Mouse (Mus musculus): ENCODE measurements around the gene Cenpf. TPM values are rescaled to one million over a fixed set of nuclear protein-coding genes. Genes with fewer than 3 reads are reported as not detected.

Cenpf gene
- polyA plus RNA-seq, 1 experiment = 15.7 TPM

DNA sequence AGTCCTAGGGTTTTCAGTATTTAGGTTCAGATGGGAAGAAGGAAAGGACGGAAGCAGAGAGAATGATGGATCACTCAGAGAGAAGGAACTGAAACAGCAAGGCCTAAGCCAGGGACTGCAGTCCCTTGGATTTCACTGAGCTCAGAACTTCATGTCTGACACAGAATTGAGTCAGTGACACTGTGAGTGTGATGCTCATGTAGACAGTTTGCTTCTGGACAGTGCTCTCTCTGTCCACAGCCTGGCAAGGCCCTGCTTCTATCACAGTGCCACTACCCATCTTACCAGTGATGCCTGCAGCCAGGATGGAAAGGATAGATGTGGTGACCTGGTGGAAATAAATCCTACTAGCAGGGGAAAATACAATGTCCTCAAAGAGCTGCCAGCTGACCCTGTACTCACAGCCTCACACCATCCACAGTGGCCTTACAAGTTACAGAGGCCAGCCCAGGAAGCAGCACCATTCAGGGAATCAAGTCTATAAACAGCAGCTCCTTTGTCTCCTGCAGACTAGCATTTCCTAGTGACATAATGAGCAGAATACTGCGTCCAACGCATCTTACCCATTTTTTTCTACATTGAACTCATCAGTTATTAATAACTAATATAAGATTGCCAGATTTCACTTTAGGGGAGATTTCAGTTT, 43.1 kb downstream of the Cenpf start:
- Histone ChIP-seq H3K4me3 (ENCODE audit: insufficient read depth, low read length) (no peak overlapping the region), H3K27ac (ENCODE audit: insufficient read depth, low read depth, low read length) (no peak overlapping the region), H3K4me1 (ENCODE audit: control insufficient read depth, insufficient read depth, low read length) (no peaks in the 10 kb centered on the region)
- TF ChIP-seq CTCF (IDR thresholded peaks at IDR 0.05; ENCODE audit: low read depth, low read length) (no peak), POLR2A (IDR thresholded peaks at IDR 0.05; ENCODE audit: borderline replicate concordance, low read depth, low read length) (no peak)

DNA sequence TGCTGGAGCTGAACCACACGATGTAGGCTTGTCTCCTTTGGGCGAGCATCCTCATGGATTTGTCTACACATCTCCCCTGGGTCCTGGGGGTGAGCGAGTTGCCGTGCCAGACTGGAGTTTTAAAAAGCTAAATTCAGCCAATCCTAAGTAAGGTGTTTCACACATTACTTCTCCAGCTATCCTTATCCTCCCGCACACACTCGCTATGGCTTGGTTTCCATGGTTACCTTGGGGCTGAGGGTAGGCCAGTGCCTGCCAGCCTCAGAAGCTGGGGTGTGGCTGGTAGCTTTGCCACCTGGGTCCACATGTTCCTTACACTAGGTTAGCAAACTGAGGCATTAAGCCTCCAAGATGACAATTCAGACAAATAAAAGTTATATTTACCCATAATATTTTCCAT, 48.3 kb downstream of the Cenpf start:
- TF ChIP-seq POLR2A (IDR thresholded peaks at IDR 0.05; ENCODE audit: borderline replicate concordance, low read depth, low read length) = no peak
- TF ChIP-seq CTCF (IDR thresholded peaks at IDR 0.05; ENCODE audit: low read depth, low read length) = no peak
- H3K4me3 ChIP-seq (ENCODE audit: insufficient read depth, low read length) = no peak overlapping the region
- no peak overlapping the region for H3K27ac ChIP-seq (ENCODE audit: insufficient read depth, low read depth, low read length)
- H3K4me1 ChIP-seq (ENCODE audit: control insufficient read depth, insufficient read depth, low read length) = no peaks in the 10 kb centered on the region

DNA sequence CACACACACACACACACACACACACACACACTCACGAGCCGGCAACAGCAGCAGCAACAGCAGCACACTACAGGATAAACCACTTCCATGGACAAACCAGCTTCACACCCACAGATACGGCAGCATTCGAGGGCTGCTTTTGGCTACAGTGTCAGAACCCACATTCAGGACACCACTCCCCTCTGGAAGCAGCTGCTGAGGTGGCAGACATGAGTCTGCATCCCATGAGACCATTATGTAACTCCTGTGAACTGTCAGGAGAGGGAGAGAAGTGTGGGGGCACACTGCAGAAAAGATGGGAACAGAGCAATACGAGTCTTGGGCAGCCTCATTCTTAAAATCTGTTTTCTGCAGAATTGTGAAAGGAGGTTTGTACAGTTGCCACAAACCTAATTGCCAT, 54.1 kb downstream of the Cenpf start:
- H3K27ac ChIP-seq (ENCODE audit: insufficient read depth, low read depth, low read length) = no peak overlapping the region
- no peak for TF ChIP-seq POLR2A (IDR thresholded peaks at IDR 0.05; ENCODE audit: borderline replicate concordance, low read depth, low read length)
- no peak for TF ChIP-seq CTCF (IDR thresholded peaks at IDR 0.05; ENCODE audit: low read depth, low read length)
- no peak overlapping the region for H3K4me3 ChIP-seq (ENCODE audit: insufficient read depth, low read length)
- H3K4me1 ChIP-seq (ENCODE audit: control insufficient read depth, insufficient read depth, low read length) = no peaks in the 10 kb centered on the region

DNA sequence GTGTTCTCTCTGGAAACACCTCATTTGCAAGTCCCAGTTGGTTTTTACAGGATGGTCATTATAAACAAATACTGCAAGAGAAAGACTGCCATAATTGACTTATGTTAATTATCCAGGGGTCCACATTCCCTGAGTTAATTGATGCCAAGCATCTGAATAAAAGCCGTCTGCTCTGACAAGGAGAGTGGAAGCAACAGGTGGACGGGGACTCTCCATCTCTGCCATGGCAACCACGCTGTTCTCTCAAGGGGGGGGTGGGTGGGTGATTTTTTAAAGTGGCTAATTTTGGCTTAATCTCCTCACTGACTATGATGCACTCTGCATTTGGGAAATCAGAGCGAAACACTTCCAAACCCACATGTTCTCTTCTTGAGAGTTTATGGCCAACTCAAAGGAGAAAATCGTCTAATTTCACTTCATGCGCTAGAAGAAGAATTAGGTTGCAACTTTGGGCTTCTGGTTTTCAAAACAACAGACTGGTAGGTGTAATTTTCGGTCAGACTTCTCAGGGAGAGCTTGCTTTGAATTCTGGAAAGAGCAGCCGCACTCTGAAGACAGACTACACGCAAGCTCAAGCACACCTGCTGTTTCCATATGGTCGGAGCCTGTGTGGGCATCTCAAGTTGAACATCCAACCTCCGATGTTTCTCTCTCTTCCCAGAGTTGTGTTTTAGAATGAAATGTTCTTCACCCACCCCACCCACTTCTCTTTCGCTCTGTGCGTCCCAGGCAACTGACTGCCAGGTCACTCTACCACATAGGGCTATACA, 55.8 kb downstream of the Cenpf start:
- Histone ChIP-seq H3K4me1 (ENCODE audit: control insufficient read depth, insufficient read depth, low read length) (no peaks in the 10 kb centered on the region), H3K27ac (ENCODE audit: insufficient read depth, low read depth, low read length) (no peak overlapping the region), H3K4me3 (ENCODE audit: insufficient read depth, low read length) (no peak overlapping the region)
- TF ChIP-seq CTCF (IDR thresholded peaks at IDR 0.05; ENCODE audit: low read depth, low read length) (no peak), POLR2A (IDR thresholded peaks at IDR 0.05; ENCODE audit: borderline replicate concordance, low read depth, low read length) (no peak)

DNA sequence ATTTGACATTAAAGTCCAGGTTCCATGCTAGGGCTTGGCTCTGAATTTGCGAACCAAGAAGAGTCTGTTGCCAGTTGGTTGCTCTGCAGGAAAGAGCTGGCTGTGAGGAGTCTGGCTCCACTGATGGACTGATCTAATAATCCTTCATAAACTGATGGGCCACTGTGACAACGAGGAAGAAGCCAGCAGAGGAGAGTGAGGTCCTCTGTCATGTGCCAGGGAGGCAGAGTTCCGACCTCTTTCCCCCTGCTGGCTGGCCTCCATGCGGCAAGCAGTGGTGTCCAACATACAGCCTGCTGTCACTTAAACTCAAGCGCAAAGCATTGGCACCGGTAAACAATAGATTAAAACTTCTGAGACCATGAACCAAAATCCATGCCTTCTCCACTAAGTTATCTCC, 57.9 kb downstream of the Cenpf start:
- Histone ChIP-seq H3K4me3 (ENCODE audit: insufficient read depth, low read length) (no peak overlapping the region), H3K4me1 (ENCODE audit: control insufficient read depth, insufficient read depth, low read length) (no peaks in the 10 kb centered on the region), H3K27ac (ENCODE audit: insufficient read depth, low read depth, low read length) (no peak overlapping the region)
- TF ChIP-seq CTCF (IDR thresholded peaks at IDR 0.05; ENCODE audit: low read depth, low read length) (no peak), POLR2A (IDR thresholded peaks at IDR 0.05; ENCODE audit: borderline replicate concordance, low read depth, low read length) (no peak)

DNA sequence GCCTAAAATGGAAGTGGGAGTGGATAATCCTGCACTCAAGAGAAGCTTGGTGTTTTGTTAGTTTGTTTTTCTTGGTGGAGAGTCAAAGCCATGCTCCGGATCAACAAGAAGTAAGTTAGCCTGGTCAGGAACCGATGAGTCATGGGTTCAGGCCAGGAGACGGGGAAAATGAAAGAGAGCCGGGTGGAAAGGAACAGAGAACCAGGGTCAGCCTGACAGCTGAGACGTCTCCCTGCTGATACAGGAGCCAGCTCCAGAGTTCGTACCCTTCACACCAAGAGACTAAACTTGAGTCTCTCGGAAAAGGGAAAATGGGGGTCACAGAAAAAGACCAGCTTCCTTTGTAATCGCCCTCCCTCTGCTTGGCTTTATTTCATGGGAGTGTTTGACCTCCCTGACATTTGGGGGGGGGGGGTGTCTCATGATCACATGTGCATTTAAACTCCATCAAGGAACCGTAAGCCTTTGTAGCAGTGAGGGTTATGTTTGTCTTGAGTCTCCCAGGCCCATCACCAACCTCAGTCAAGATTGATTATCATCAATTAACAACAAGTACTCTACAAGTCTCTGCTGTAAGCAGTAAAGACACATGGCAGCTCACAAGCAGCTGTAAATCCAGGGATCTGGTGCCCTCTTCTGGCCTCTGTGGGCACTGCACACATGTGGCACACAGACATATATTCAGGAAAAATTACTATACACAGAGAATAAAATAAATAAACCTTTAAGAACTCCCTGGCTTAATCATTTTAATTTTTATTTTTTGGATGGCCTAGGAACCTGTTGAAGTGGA, 59.7 kb downstream of the Cenpf start:
- H3K27ac ChIP-seq (ENCODE audit: insufficient read depth, low read depth, low read length) = no peak overlapping the region
- no peaks in the 10 kb centered on the region for H3K4me1 ChIP-seq (ENCODE audit: control insufficient read depth, insufficient read depth, low read length)
- no peak overlapping the region for H3K4me3 ChIP-seq (ENCODE audit: insufficient read depth, low read length)
- no peak for TF ChIP-seq POLR2A (IDR thresholded peaks at IDR 0.05; ENCODE audit: borderline replicate concordance, low read depth, low read length)
- TF ChIP-seq CTCF (IDR thresholded peaks at IDR 0.05; ENCODE audit: low read depth, low read length) = peak; percentile 47; the same call in 1 of the 2 replicates

DNA sequence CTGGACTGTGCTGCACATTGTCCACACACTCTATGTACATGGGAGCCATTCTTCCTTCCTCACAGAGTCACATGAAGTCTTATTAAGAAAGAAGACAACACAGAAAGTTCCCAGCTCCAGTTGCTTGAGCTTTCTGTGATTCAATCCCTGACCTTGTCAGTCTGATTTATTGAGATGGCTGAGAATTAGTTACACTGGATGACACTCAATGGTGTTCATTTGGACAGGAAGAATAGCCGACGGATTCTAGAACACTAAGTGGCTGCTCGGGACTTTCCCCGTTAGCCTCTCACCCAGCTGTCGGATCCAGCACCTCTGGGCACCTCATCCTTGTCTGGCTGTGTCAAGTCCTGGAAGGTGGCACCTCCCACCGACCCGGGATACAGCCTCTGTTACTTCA, 63.1 kb downstream of the Cenpf start:
- TF ChIP-seq POLR2A (IDR thresholded peaks at IDR 0.05; ENCODE audit: borderline replicate concordance, low read depth, low read length) = no peak
- TF ChIP-seq CTCF (IDR thresholded peaks at IDR 0.05; ENCODE audit: low read depth, low read length) = no peak
- Histone ChIP-seq H3K4me1 (ENCODE audit: control insufficient read depth, insufficient read depth, low read length) (no peaks in the 10 kb centered on the region), H3K4me3 (ENCODE audit: insufficient read depth, low read length) (no peak overlapping the region), H3K27ac (ENCODE audit: insufficient read depth, low read depth, low read length) (no peak overlapping the region)

DNA sequence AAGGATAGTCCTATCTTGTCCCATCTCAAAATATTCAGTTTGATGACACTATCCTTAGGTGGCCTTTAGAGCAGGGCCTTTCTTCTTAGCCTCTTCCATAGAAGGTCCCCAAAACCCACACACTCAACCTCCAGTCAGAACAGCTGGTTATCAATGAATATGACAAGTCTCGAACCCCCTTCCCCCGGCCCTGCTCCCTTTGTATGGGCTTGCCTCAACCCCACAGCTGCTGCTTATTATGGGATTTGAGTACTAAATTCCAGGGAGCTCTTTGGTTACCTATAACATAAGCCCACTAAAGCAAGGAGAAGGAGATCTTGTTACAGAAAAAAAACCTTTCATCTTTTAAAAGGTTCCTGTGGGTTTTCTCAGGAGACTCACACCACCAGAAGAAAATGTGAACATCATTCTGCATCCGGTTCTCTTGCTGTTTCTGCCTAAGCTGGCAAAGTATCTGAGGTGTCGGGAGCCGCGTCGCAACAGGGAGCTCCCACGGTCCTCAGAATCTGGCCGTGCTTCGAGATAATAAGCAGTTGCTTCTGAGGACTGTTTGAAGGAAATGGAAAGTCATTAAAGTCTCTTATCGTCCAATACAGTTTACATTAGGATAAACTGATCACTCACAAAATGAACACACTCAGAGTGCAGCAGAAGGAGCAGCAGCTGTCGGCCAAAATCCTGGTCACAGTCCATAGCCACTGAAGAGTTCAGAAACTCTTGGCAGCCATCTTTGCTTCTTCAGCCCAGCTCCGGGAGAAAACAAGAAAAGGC, 68.7 kb downstream of the Cenpf start:
- Histone ChIP-seq H3K27ac (ENCODE audit: insufficient read depth, low read depth, low read length) (no peak overlapping the region), H3K4me1 (ENCODE audit: control insufficient read depth, insufficient read depth, low read length) (no peaks in the 10 kb centered on the region), H3K4me3 (ENCODE audit: insufficient read depth, low read length) (no peak overlapping the region)
- TF ChIP-seq CTCF (IDR thresholded peaks at IDR 0.05; ENCODE audit: low read depth, low read length) (no peak), POLR2A (IDR thresholded peaks at IDR 0.05; ENCODE audit: borderline replicate concordance, low read depth, low read length) (no peak)

DNA sequence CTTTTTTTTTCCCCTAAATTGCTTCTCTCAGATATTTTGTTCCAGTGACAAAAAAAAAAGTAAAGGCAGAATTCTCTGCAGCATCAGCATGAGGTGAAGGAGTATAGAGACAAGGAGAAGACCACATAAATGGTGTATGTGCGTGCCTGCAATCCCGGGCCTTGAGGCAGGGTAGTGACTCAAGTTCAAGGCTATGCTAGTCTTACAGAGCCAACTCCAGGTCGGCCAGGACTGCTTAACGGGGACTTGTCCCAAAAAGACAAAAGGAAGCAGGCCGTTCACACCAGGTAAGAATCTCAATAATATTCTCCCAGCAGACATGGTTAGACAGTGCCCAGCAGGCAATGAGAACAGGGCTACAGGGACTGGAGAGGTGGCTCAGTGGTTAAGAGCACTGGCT, 70.5 kb downstream of the Cenpf start:
- Histone ChIP-seq H3K27ac (ENCODE audit: insufficient read depth, low read depth, low read length) (no peak overlapping the region), H3K4me3 (ENCODE audit: insufficient read depth, low read length) (no peak overlapping the region), H3K4me1 (ENCODE audit: control insufficient read depth, insufficient read depth, low read length) (no peaks in the 10 kb centered on the region)
- TF ChIP-seq CTCF (IDR thresholded peaks at IDR 0.05; ENCODE audit: low read depth, low read length) (no peak), POLR2A (IDR thresholded peaks at IDR 0.05; ENCODE audit: borderline replicate concordance, low read depth, low read length) (no peak)
